Mouse (Mus musculus): ENCODE results near the gene Coro2b. TPM values are rescaled to one million over a fixed set of nuclear protein-coding genes. Genes with fewer than 3 reads are reported as not detected.

Coro2b gene
- total RNA-seq, 1 experiment, result 4.8 TPM

- Histone ChIP-seq H3K9ac (ENCODE audit: insufficient read depth, low read depth, low read length, poor library complexity, severe bottlenecking) (no peak overlapping the region; the same call in 1 of the 2 replicates), H3K4me3 (ENCODE audit: insufficient read depth in 1 of 2, low read depth in 1 of 2, low read length in 2 of 2, poor library complexity in 1 of 2, severe bottlenecking in 1 of 2) (no peak overlapping the region), H3K9me3 (ENCODE audit: control insufficient read depth, insufficient read depth, low read depth, low read length) (no peaks in the 10 kb centered on the region), H3K4me1 (ENCODE audit: control insufficient read depth in 2 of 2, insufficient read depth in 2 of 2, low read length in 2 of 2, poor library complexity in 1 of 2) (peaks cover 3 to 35% of the 10 kb centered on the region in 2 experiments; a peak in 3 of 4 replicates), H3K27ac (ENCODE audit: insufficient read depth, low read depth, low read length, poor library complexity, severe bottlenecking) (peak overlapping the region; percentile 27; the same call in 1 of the 2 replicates), H3K36me3 (ENCODE audit: control insufficient read depth, insufficient read depth, low read length, poor library complexity, severe bottlenecking) (no peaks in the 10 kb centered on the region)
- DNase-seq (ENCODE audit: low read depth, low spot score), result no peak
- TF ChIP-seq CHD2 (IDR thresholded peaks at IDR 0.05; ENCODE audit: low read depth, low read length), result no peak
- no peak for TF ChIP-seq MAFK (IDR thresholded peaks at IDR 0.05; ENCODE audit: insufficient read depth, low read depth, low read length)
- no peak for TF ChIP-seq HCFC1 (IDR thresholded peaks at IDR 0.05; ENCODE audit: borderline replicate concordance, insufficient read depth, low read length)
- no peak for TF ChIP-seq ZC3H11A (IDR thresholded peaks at IDR 0.05; ENCODE audit: borderline replicate concordance, low read depth, low read length)
- TF ChIP-seq ZNF384 (IDR thresholded peaks at IDR 0.05; ENCODE audit: low read depth, low read length), result no peak
- in situ Hi-C loops (cut with MboI; ENCODE audit: low sequenced_read_pairs in 2 of 2, unreplicated experiment in 2 of 2), result no loop called here
Observed at GRCm38 (mm10) chr9:62480898-62481642, 55.8 kb downstream of the Coro2b start.

GRCm38 (mm10) chr9:62480149-62480548, 56.7 kb downstream of the Coro2b start:
- H3K4me3 ChIP-seq (ENCODE audit: insufficient read depth in 1 of 2, low read depth in 1 of 2, low read length in 2 of 2, poor library complexity in 1 of 2, severe bottlenecking in 1 of 2), result no peak overlapping the region
- DNase-seq (ENCODE audit: low read depth, low spot score), result no peak
- no peaks in the 10 kb centered on the region for H3K36me3 ChIP-seq (ENCODE audit: control insufficient read depth, insufficient read depth, low read length, poor library complexity, severe bottlenecking)
- TF ChIP-seq ZC3H11A (IDR thresholded peaks at IDR 0.05; ENCODE audit: borderline replicate concordance, low read depth, low read length) (no peak), MAFK (IDR thresholded peaks at IDR 0.05; ENCODE audit: insufficient read depth, low read depth, low read length) (no peak), CHD2 (IDR thresholded peaks at IDR 0.05; ENCODE audit: low read depth, low read length) (no peak), ZNF384 (IDR thresholded peaks at IDR 0.05; ENCODE audit: low read depth, low read length) (no peak), HCFC1 (IDR thresholded peaks at IDR 0.05; ENCODE audit: borderline replicate concordance, insufficient read depth, low read length) (no peak)
- H3K9ac ChIP-seq (ENCODE audit: insufficient read depth, low read depth, low read length, poor library complexity, severe bottlenecking), result peak overlapping the region; percentile 18; the same call in 1 of the 2 replicates
- no peaks in the 10 kb centered on the region for H3K9me3 ChIP-seq (ENCODE audit: control insufficient read depth, insufficient read depth, low read depth, low read length)
- in situ Hi-C loops (cut with MboI; ENCODE audit: low sequenced_read_pairs in 2 of 2, unreplicated experiment in 2 of 2), result no loop called here
- H3K27ac ChIP-seq (ENCODE audit: insufficient read depth, low read depth, low read length, poor library complexity, severe bottlenecking), result no peak overlapping the region
- peaks cover 3 to 31% of the 10 kb centered on the region in 2 experiments; a peak in 3 of 4 replicates for H3K4me1 ChIP-seq (ENCODE audit: control insufficient read depth in 2 of 2, insufficient read depth in 2 of 2, low read length in 2 of 2, poor library complexity in 1 of 2)

DNA sequence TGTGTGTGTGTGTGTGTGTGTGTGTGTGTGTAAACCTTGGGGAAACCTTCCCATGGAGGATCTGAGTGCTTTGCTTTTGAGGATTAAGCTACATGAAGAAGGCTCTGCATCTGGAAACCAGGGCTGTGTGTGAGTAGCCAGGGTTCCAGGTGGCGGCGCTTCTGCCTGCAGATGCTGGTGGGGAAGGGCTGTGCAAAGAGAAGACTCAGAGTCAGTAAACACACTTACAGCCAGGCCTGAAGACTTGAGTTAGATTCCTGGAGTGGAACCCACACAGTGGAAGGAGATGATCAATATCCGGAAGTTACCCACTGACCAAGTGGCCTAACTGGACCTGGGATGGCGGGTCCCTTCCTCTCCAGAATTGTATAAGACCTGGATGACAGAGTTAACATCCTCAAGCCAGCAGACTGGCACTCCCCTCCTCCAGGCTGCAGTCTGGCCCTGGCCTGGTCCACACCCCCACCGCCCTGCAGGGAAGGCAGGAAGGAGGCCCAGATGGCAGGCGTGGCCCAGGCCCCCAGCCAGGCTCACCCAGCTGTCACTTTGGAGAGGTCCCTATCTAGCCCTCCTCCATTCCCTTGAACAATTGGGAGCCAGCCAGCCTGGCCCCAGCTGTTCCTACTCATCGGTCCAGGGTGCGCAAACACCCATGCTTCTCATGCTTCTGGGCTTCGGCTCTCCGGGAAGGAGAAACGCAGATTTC, 59.9 kb downstream of the Coro2b start:
- peaks cover 3 to 31% of the 10 kb centered on the region in 2 experiments; a peak in 3 of 4 replicates for H3K4me1 ChIP-seq (ENCODE audit: control insufficient read depth in 2 of 2, insufficient read depth in 2 of 2, low read length in 2 of 2, poor library complexity in 1 of 2)
- H3K9ac ChIP-seq (ENCODE audit: insufficient read depth, low read depth, low read length, poor library complexity, severe bottlenecking), result no peak overlapping the region
- in situ Hi-C loops (cut with MboI; ENCODE audit: low sequenced_read_pairs in 2 of 2, unreplicated experiment in 2 of 2), result no loop called here
- no peak overlapping the region for H3K27ac ChIP-seq (ENCODE audit: insufficient read depth, low read depth, low read length, poor library complexity, severe bottlenecking)
- TF ChIP-seq HCFC1 (IDR thresholded peaks at IDR 0.05; ENCODE audit: borderline replicate concordance, insufficient read depth, low read length) (no peak), ZNF384 (IDR thresholded peaks at IDR 0.05; ENCODE audit: low read depth, low read length) (no peak), CHD2 (IDR thresholded peaks at IDR 0.05; ENCODE audit: low read depth, low read length) (no peak), MAFK (IDR thresholded peaks at IDR 0.05; ENCODE audit: insufficient read depth, low read depth, low read length) (no peak), ZC3H11A (IDR thresholded peaks at IDR 0.05; ENCODE audit: borderline replicate concordance, low read depth, low read length) (no peak)
- H3K9me3 ChIP-seq (ENCODE audit: control insufficient read depth, insufficient read depth, low read depth, low read length), result no peaks in the 10 kb centered on the region
- no peak overlapping the region for H3K4me3 ChIP-seq (ENCODE audit: insufficient read depth in 1 of 2, low read depth in 1 of 2, low read length in 2 of 2, poor library complexity in 1 of 2, severe bottlenecking in 1 of 2)
- DNase-seq (ENCODE audit: low read depth, low spot score), result no peak
- no peaks in the 10 kb centered on the region for H3K36me3 ChIP-seq (ENCODE audit: control insufficient read depth, insufficient read depth, low read length, poor library complexity, severe bottlenecking)

- TF ChIP-seq ZNF384 (IDR thresholded peaks at IDR 0.05; ENCODE audit: low read depth, low read length) (no peak), MAFK (IDR thresholded peaks at IDR 0.05; ENCODE audit: insufficient read depth, low read depth, low read length) (no peak), CHD2 (IDR thresholded peaks at IDR 0.05; ENCODE audit: low read depth, low read length) (no peak), ZC3H11A (IDR thresholded peaks at IDR 0.05; ENCODE audit: borderline replicate concordance, low read depth, low read length) (no peak), HCFC1 (IDR thresholded peaks at IDR 0.05; ENCODE audit: borderline replicate concordance, insufficient read depth, low read length) (no peak)
- in situ Hi-C loops (cut with MboI; ENCODE audit: low sequenced_read_pairs in 2 of 2, unreplicated experiment in 2 of 2), result loop anchor here (5.0 kb wide), 1 partner anchor 78 kb away; no protein-coding TSS in a partner anchor
- Histone ChIP-seq H3K4me3 (ENCODE audit: insufficient read depth in 1 of 2, low read depth in 1 of 2, low read length in 2 of 2, poor library complexity in 1 of 2, severe bottlenecking in 1 of 2) (no peak overlapping the region), H3K9ac (ENCODE audit: insufficient read depth, low read depth, low read length, poor library complexity, severe bottlenecking) (no peak overlapping the region), H3K36me3 (ENCODE audit: control insufficient read depth, insufficient read depth, low read length, poor library complexity, severe bottlenecking) (no peaks in the 10 kb centered on the region), H3K27ac (ENCODE audit: insufficient read depth, low read depth, low read length, poor library complexity, severe bottlenecking) (no peak overlapping the region), H3K4me1 (ENCODE audit: control insufficient read depth in 2 of 2, insufficient read depth in 2 of 2, low read length in 2 of 2, poor library complexity in 1 of 2) (peaks cover 4 to 22% of the 10 kb centered on the region in 2 experiments; a peak in 3 of 4 replicates), H3K9me3 (ENCODE audit: control insufficient read depth, insufficient read depth, low read depth, low read length) (no peaks in the 10 kb centered on the region)
- DNase-seq (ENCODE audit: low read depth, low spot score), result no peak
Observed at GRCm38 (mm10) chr9:62474206-62474605, 62.6 kb downstream of the Coro2b start.

Data from ES-E14 (cell line).